Mouse (Mus musculus): Measurements from ENCODE around the gene Gpr146.
"Not testable (repeated sequence)": the region's sequence is repeated elsewhere in the genome, so short reads cannot be mapped to it uniquely, and the experiment has no call there.

Gpr146 gene

DNA sequence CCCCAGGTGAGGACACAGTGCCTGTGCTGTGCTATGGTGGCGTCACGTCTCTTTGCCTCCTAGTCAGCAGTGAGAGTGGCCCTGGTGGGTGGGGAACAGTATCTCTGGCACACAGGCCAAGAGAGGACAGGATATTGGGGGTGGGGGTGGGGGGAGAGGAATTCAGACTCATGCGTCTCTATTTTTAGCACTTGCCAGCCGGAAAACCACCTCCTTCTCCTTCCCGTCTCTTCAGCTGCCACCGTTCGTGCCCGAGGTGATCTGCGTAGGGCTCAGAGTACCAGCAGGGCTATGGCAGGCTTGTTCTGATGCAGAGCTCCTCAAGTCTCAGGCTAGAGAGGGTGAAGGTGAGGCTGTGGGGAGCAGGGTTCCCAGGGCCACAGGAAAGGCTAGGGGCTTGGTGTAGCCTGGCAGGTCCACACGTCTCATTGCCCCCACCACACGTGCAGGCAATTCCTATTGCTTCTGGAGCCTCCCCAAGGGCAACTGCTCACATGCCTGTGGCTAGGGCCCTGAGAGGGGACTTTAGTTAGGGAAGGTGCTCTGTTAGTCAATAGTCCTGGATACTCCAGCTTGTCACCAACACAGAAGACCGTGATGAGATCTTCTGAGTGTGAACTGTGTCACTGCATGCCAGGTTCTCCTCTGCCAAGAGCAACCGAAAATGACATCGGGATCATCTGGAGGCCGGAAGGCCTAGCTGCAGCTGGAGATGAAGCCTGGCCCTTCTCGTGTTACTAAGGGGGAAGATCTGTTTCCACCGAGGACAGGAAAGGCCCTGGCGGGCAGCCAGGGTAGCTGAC lies at the start of gene Gpr146:
Gene Gpr146 (plus strand): TSS at position 230 of the 803 bp plus-strand sequence.
- DNase-seq = peak; percentile 89

DNA sequence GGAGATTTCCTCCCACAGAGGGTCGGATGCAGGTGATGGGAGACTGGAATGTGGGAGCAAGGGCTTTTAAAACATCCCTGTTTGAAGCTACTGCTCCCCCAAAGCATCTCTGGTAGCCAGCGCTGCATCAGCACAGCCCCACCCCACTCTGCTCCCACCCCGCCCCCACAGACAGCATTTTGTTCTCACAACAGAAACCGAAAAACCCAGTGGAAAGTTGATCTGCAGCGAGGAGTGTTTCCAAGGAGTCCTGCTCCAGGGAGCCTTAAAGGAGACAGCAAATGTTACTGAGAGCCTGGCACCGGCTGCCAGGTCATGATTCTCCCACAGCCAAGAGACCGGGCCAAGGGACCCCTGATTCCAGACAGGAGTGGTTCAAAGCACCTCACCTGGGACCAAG lies 46.7 kb upstream of the Gpr146 start:
- no peak for DNase-seq

DNA sequence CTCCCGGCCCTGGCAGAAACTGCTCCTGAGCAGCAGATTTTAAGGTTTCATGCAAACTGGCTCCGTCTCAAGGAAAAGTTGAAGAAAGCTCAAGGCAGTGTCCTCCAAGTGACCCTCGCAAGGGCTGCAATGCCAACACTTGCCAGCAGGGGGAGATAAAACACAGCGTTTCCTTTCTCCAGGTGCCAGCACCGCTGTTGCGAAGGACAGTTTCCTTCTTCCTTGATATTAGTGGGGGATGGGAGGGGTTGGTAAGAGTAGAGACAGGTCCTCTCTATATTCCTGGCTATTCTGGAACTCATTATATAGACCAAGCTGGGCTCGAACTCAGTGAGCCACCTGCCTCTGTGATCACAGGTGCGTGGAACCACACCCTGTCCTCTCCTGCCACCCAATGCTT lies 45.8 kb upstream of the Gpr146 start:
- peak; percentile 88 for DNase-seq

DNA sequence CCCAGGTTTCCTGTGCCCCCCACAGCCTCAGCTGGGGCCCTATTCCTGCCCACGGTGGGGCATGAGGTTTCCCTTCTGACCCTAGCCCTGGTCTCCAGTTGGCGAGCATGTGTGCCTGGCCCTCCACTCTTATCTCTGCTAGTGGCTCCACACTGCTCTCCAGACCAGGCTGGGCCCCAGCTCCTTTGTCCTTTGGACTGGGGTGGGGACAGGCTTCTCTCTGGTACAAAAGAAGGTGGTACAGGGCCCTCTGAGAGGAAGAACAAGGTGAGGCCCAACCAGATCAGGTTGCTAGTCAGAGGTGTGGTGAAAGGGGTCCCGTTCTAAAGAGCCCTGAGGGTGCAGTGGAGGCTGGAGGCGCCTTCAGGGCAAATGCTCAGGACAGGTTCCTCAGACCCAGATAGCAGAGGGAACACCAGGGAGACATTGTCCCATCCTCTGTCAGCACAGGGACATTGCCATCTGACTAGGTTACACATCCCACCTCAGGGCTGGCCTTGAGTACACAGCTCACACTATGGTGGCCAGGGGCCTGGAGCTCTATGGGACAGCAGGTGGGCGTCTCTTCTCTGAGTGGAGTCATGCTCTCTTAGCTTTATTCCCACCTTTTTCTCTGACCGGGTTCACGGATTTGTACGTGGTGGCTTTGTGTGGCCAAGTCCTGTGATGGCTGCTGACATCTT lies 44.8 kb upstream of the Gpr146 start:
- DNase-seq = no peak

DNA sequence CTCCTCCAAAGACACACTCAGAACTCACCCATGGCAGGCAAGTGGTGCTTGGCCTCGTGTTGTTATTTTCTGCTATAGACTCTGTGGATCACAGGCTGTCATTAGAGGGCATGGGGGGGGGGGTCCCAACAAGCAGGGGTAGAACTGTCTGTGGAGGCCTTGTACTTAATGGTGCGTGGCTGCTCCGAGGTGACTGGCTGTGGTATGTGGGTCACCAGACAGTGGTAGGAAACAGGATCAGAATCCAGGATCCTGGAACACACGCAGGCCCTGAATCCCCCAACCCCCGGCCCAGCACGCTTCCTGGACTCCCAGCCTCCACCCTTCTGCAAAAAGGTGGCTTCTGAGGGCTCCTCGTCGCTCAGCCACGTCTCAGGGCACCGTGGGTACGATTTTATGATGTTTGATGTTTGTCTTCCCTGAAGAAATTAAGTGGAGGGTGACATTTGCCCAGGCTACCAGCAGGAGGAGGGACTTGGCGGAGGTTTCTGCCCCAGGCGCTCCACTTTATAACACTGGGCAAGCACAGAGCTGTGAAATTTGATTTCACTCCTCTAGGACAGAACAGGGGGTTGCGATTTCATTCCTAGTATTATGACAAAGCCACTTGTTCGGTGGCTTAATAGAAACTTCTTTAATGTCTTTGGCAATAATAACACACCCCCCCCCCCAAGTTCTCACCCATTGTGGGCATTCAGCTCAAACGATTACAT lies 44.0 kb upstream of the Gpr146 start:
- no peak for DNase-seq

DNA sequence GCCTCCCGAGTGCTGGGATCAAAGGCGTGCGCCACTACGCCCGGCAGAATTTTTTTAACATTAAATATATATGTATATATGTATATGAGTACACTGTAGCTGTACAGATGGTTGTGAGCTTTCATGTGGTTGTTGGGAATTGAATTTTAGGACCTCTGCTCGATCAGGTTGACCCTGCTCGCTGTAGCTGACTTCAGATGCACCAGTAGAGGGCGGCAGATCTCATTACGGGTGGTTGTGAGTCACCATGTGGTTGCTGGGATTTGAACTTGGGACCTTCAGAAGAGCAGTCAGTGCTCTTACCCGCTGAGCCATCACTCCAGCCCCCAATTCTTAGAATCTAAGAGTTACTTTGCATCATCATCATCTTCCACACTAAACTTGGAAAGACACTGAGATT lies 43.1 kb upstream of the Gpr146 start:
- not testable (repeated sequence) for DNase-seq

DNA sequence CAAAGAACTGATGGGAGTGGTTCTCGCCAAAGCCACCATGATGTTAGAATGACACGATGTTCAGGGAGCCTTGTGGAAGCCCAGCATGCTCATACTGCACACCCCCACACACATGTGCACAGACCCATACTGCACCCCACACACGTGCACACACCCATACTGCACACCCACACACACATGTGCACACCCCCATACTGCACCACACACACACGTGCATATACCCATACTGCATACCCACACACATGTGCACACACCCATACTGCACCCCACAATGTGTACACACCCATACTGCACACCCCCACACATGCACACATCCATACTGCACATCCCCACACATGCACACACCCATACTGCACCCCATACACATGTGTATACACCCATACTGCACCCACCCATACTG lies 41.9 kb upstream of the Gpr146 start:
- DNase-seq = no peak

DNA sequence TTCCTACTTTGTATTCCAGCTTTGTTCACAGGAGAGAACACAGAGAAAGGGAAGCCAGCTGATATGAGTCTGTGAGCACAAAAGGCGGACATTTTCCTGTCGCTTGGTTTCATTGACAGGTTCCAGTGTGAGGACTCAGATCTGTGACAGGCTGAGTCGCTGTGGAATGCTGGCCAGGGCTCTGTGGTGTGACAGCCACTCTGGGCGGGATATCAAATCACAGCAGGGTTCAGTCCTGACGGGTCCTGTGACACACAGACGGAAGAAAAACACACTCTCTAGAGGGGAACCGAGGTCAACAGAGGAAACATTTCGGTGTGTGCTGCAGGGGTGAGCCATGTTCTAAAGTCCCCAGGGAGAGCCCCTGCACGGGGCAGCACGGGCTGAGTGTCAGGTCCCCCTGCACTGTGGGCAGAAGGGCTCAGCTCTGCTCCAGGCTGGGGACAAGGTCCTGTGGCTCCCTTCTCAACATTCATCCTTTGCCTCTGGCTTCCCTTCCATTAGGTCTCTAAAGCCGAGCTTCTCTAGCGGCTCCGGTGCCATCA lies 39.6 kb upstream of the Gpr146 start:
- no peak for DNase-seq

DNA sequence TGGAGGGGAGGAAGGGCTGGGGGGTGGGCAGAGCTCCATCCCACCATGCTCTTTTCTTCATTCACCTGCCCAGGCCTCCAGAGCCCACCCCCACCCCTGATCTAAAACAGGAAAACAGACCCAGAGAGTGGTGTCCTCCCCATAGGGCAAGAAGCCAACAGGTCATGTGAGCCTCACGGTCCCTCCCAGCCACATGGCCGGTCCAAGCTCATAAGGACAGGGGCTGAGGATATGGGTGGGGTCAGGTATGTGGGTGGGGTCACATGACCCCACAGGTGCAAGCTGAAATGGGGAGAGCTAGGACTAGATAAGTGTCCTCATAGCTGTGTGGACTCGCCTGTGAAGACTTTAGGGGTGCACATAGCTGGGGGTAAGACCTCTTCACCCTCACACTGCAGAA lies 39.1 kb upstream of the Gpr146 start:
- DNase-seq = peak; percentile 60

GRCm38 (mm10) chr5:139338891-139339290 lies 38.6 kb upstream of the Gpr146 start:
- DNase-seq = no peak

DNA sequence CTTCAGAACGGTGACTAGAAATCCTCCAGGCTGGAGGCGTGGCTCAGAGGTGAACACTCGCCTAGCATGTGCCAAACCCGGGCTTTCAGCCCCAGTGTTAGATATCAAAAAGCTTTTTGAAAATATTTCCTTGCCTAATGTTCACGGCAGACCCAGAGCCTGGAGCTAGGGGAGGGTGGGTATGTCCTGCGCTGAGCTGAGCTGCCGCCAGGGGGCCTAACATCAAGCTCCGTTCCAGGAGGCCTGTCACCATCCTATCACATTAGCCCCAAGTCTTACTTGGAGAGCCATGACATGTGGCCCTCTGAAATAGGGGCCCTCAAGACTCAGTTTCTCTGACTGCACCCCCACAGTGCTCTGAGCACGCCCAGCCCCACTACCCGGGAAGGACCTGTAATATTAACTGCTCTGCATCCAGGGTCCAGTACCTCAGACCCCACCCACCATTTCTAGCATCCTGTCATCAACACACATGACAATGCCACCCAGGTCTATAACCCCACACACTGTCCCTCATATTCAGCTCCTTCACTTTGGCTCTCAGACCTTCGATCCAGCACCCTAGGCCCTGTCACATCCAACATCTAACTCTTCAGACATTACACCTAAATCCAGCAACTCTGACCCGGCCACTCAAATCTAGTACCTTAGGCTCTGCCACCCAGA lies 33.3 kb upstream of the Gpr146 start:
- DNase-seq = peak; percentile 86

DNA sequence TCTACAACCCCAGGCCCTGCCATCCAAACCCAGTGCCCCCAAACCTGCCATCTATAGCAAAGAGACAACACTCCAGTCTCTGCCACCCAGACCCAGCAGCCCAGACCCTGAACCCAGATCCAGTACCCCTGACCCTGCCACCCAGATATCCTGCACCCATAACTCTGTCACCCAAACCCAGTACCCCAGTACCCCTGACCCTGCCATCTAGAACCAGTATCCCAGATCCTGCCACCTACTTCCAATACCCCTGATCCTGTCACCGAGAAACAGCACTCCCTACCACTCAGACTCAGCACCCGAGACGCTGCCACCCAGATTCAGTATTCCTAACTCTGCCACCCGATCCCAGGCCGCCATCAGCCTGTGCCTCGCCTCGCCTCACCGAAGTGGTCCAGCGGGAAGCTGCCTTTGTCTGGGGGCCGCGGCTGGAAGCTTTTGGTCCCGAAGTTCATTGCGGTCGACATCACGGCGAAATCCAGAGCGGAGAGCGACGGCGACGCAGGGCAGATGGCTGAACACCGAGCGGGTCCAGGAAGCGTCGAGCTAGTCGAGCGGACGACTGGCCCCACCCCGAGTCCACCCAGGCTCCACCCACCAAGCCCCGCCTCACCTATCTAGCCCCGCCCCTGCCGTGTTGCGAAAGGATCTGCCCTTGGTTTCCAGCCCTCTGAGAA lies 32.7 kb upstream of the Gpr146 start:
- DNase-seq = peak; percentile 97

DNA sequence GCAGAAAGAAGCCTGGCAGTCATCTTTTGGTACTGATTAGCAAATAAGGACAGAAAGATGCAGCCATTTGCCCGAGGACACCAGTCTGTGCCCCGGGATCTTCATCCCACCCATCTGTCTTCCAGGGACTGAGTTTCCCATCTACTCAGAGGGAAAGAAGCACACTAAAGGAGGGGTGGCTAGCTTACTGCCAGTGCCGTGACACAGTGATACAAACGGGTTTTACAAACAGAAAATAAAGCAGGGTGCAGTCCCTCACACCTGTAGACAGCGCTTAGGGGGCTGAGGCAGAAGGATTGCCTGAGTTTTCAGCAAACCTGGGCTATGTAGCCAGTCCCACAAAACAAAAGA lies 32.2 kb upstream of the Gpr146 start:
- no peak for DNase-seq

- no peak for DNase-seq
Measured at GRCm38 (mm10) chr5:139347225-139347624, 30.3 kb upstream of the Gpr146 start.

DNA sequence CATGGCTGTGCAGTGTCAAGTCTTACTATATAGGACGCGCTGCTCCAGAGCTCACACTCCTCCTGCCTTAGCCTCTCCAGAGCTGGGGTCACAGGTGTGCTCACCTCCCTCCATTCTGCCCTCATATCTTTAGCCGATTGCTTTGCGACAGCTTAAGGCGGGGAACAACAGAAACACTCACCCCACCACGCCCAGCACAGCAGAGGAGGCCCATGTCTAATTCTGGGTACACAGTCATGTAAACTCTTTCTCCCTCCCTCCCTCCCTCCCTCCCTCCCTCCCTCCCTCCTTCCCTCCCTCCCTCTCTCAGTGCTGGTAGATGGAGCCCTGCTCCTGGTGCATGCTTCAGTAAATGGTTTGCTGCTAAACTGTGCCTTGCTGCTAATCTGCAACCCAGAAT lies 27.8 kb upstream of the Gpr146 start:
- no peak for DNase-seq

DNA sequence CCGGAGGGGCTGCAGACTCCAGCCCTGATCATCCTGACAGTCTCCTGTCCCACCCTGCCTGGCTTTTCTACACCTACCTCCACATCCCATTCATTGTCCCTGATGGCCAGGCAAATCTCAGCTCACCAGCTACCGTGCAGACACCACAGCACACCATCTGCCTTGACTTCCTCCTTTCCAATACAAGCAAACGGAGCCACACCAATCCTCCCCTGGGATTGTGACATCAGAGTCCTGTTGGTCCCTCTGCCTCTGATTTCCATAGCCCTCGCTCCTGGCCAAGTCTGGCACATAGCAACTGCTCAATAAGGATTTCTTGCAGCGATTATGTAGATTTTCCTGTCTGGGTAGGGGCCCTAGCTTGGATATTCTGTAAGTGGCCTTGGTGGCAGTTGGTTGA lies 26.4 kb upstream of the Gpr146 start, which contains the start of gene Cox19:
Gene Cox19 (minus strand): TSS at position 285 of the 400 bp plus-strand sequence.
- no peak for DNase-seq

- no peak for DNase-seq
Measured at GRCm38 (mm10) chr5:139351628-139352027, 25.9 kb upstream of the Gpr146 start.

DNA sequence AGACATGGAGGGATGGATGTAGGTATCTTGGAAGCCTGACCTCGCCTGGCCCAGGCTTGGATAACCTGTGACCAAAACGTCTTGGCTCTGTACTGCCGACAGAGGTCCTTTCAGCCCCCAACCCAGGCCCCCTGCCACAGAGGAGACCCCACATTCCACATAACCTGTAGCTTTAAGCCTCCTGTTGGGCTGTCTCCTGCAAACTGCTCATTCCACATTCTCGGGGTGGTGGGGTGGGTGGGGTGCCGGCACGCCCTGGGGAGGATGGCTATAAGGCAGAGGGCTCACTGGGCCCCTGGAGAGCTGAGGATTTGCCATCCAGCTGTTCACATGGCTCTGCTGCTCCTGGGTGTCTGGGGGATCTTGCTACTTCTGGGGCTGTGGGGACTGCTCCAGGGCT lies 25.2 kb upstream of the Gpr146 start, which contains the start of gene Cyp2w1:
Gene Cyp2w1 (plus strand): TSS at position 301 of the 400 bp plus-strand sequence.
- no peak for DNase-seq

- peak; percentile 43 for DNase-seq
Measured at GRCm38 (mm10) chr5:139353496-139353895, 24.0 kb upstream of the Gpr146 start.

GRCm38 (mm10) chr5:139353946-139354345 lies 23.6 kb upstream of the Gpr146 start:
- DNase-seq = no peak

GRCm38 (mm10) chr5:139355235-139355772 lies 22.2 kb upstream of the Gpr146 start:
- peak; percentile 91 for DNase-seq

DNA sequence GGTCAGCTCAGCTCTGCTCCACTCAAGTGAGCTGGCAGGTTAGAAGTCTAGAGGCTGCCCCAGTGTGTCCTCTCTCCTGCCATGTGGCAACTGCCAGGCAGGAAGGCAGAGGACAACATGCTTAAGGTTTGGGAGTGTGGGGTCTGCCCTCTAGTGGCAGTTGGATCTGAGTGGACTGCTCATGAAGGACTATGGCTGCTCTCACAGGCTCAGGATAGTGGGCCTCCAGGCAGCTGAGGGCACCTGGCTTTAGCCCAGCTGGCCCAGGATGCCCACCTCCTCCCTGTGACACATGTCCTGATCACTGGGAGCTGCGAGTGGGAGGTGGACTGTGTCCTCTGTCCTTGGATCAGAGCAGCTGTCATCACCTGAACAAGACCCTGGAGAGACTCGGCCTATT lies 18.8 kb upstream of the Gpr146 start:
- peak; percentile 75 for DNase-seq

Data from lung, postnatal 36 days (tissue).